ENCODE assay signal across 8 mouse cellular contexts in genomic region chr9:72594656-72595055, GRCm38 (mm10).
A peak's percentile ranks its signal among the peaks of the same experiment; 100 is the strongest.
DNase-seq lines count a peak whose midpoint lies in the region; ATAC-seq and TF ChIP-seq lines count a peak whose summit lies in the region.
"Not testable (repeated sequence)": the region's sequence is repeated elsewhere in the genome, so short reads cannot be mapped to it uniquely, and the experiment has no call there.

No protein-coding gene starts in this region.

- H3K4me3 ChIP-seq in liver, postnatal 0 days (ENCODE audit: low read depth, low read length), result not testable (repeated sequence)

- H3K36me3 ChIP-seq in liver, postnatal 0 days (replicated peaks; ENCODE audit: insufficient read depth, low read length), result not testable (repeated sequence)

- TF ChIP-seq POLR2A in brain, embryonic 14.5 days (IDR thresholded peaks at IDR 0.05; ENCODE audit: borderline replicate concordance, extremely low read depth, insufficient read depth, insufficient read length, poor library complexity, severe bottlenecking), result not testable (repeated sequence)

- TF ChIP-seq EP300 in liver, postnatal 0 days (IDR thresholded peaks at IDR 0.05; ENCODE audit: low read depth), result not testable (repeated sequence)

- H3K27me3 ChIP-seq in liver, postnatal 0 days (ENCODE audit: insufficient read depth, low read length), result not testable (repeated sequence)

- not testable (repeated sequence) for H3K9ac ChIP-seq in liver, postnatal 0 days (replicated peaks)

- H3K4me1 ChIP-seq in liver, postnatal 0 days (ENCODE audit: insufficient read depth), result not testable (repeated sequence)

- not testable (repeated sequence) for ATAC-seq in liver, postnatal 0 days

- not testable (repeated sequence) for H3K4me2 ChIP-seq in liver, postnatal 0 days (ENCODE audit: low read depth, low read length)

- not testable (repeated sequence) for H3K9me3 ChIP-seq in liver, postnatal 0 days (ENCODE audit: low read length)

- not testable (repeated sequence) for H3K27ac ChIP-seq in liver, postnatal 0 days (ENCODE audit: low read depth)

- DNase-seq in CD4-positive helper T cell, adult 2 months (ENCODE audit: low read depth, low spot score), result peak; percentile 42
- DNase-seq in R1 (ENCODE audit: low read depth, low spot score), result peak; percentile 64
- peak; percentile 7 for DNase-seq in brain, embryonic 14.5 days (ENCODE audit: low read depth)
- peak; percentile 16 for DNase-seq in forelimb bud, embryonic 11.5 days (ENCODE audit: low read depth, low spot score)
- peak; percentile 10 for DNase-seq in kidney, adult 9 months
- DNase-seq in liver, postnatal 0 days, result peak; percentile 37
- peak; percentile 19 for DNase-seq in right cerebral cortex, postnatal 14 days
- DNase-seq in thymus, postnatal 4 days, result peak; percentile 76

- TF ChIP-seq CTCF in brain, embryonic 14.5 days (IDR thresholded peaks at IDR 0.05; ENCODE audit: borderline replicate concordance, extremely low read depth, insufficient read depth, insufficient read length), result not testable (repeated sequence)
- peak; percentile 47 for TF ChIP-seq CTCF in liver, postnatal 0 days (IDR thresholded peaks at IDR 0.05; ENCODE audit: low read depth)

- WGBS in liver, postnatal 0 days (ENCODE audit: insufficient replicate concordance), result 69% methylated on average over 4 of the region's 4 CpGs

Comparison
In these comparisons a context has a peak if more than half of its experiments do, and no peak if none do; other contexts are left out.
1. DNase-seq: peak in every context shown above with its lines; median percentile 76 in thymus, postnatal 4 days; 64 in R1; 42 in CD4-positive helper T cell, adult 2 months; 37 in liver, postnatal 0 days; 19 in right cerebral cortex, postnatal 14 days; 16 in forelimb bud, embryonic 11.5 days; 10 in kidney, adult 9 months; 7 in brain, embryonic 14.5 days.